Mouse (Mus musculus) liver, embryonic 15.5 days (tissue): ENCODE results near the gene Plekhn1. TPM values are rescaled to one million over a fixed set of nuclear protein-coding genes. Genes with fewer than 3 reads are reported as not detected.
A peak's percentile ranks its signal among the peaks of the same experiment; 100 is the strongest.

Source experiments
- ATAC-seq: fragments of 200-750 bp; cut with Nextera tagmentation; 2 replicates; pipeline ENCODE4 v1.8.0; 2017; ENCODE audit warnings: moderate number of reproducible peaks, mild to moderate bottlenecking, moderate library complexity; ENCODE audit not compliant: insufficient read depth
- H3K27ac ChIP-seq: fragments of 300-500 bp; sonication (generic); replicated peaks from 2 replicates; pipeline ENCODE4 v1.5.1; 2015; ENCODE audit warnings: mild to moderate bottlenecking, inconsistent platforms
- H3K27me3 ChIP-seq: fragments of 300-500 bp; sonication (generic); 2 replicates; pipeline ENCODE4 v1.6.1; 2015; ENCODE audit warnings: mild to moderate bottlenecking, inconsistent platforms
- H3K36me3 ChIP-seq: fragments of 300-500 bp; sonication (generic); replicated peaks from 2 replicates; pipeline ENCODE4 v1.6.1; 2015; ENCODE audit warnings: moderate library complexity, mild to moderate bottlenecking, inconsistent platforms
- H3K4me1 ChIP-seq: fragments of 300-500 bp; sonication (generic); replicated peaks from 2 replicates; pipeline ENCODE4 v1.6.1; 2015; ENCODE audit warnings: inconsistent platforms
- H3K4me2 ChIP-seq: fragments of 300-500 bp; sonication (generic); 2 replicates; pipeline ENCODE4 v1.6.1; 2015; ENCODE audit warnings: moderate library complexity, mild to moderate bottlenecking, inconsistent platforms
- H3K4me3 ChIP-seq: fragments of 300-500 bp; sonication (generic); replicated peaks from 2 replicates; pipeline ENCODE4 v1.5.1; 2015; ENCODE audit warnings: mild to moderate bottlenecking, inconsistent platforms
- H3K9ac ChIP-seq: fragments of 300-500 bp; sonication (generic); 2 replicates; pipeline ENCODE4 v1.6.1; 2015; ENCODE audit warnings: moderate library complexity, mild to moderate bottlenecking, inconsistent platforms
- H3K9me3 ChIP-seq: fragments of 300-500 bp; sonication (generic); replicated peaks from 2 replicates; pipeline ENCODE4 v1.6.1; 2016; ENCODE audit warnings: inconsistent platforms
- WGBS: fragments of 180-500 bp; shearing (Covaris S2); methylation state at CpG from one replicate; pipeline ENCODE4 v1.1.7; 2015; ENCODE audit warnings: mixed read lengths; ENCODE audit not compliant: insufficient replicate concordance; 5-methylcytosine and 5-hydroxymethylcytosine counted together
- polyA plus RNA-seq: library from polyadenylated mRNA; unstranded; fragments of >200 nt; fragmentation: Nextera tagmentation; extraction: Ambion mirVana; gene quantifications from 2 replicates; pipeline ENCODE4 v1.2.1, GENCODE M21; 2015

The Plekhn1 gene
- polyA plus RNA-seq, 1 experiment from 2014 or later: 4.0 TPM

DNA sequence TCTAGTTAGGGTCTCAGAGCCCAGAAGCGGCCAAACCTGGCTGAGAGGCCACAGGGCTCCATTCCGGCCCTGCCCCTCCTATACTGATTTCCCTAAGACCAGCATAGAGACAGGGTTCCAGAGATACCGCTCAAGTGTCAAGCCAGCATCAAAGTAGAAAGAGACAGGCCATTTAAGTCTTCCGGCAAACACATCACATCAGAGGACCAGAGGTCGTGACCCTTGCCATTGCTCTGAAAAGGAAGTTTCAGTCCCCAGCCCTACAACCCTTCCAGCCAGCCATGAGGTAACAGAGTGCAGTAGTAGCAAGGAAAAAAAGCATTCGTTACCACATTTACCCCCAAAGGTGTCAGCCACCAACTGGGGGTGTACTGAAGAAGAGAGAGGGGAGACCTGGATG is 40.3 kb downstream of the Plekhn1 start:
- Histone ChIP-seq H3K4me3 (no peak overlapping the region), H3K36me3 (no peaks in the 10 kb centered on the region; the same call in 1 of the 2 replicates), H3K27ac (no peak overlapping the region), H3K4me1 (peaks cover 77% of the 10 kb centered on the region), H3K9me3 (no peaks in the 10 kb centered on the region), H3K27me3 (peaks cover 51% of the 10 kb centered on the region), H3K9ac (no peak overlapping the region), H3K4me2 (no peak overlapping the region)
- ATAC-seq: no peak
- 53% methylated on average over 6 of the region's 6 CpGs for WGBS

DNA sequence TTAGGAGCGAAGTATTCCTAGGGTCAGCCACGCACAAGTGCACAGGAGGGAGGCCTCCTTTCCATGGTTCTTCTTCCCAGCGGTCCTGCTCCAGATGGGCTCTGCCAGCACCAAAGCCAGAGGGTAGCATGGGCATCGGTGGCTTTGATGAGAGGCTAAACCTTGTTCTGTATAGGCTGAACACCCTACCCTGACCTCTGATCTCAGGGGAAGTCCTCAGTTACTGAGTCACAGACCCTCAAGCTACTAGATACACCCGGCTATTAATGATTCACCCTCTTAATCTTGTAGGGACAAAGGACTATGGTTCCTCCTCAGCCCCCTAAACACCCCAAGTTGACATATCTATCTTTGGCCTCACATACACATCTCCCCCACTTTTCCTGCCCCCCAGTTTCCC is 40.8 kb downstream of the Plekhn1 start:
- Histone ChIP-seq H3K4me1 (peaks cover 79% of the 10 kb centered on the region), H3K27ac (no peak overlapping the region), H3K36me3 (no peaks in the 10 kb centered on the region; the same call in 1 of the 2 replicates), H3K9ac (no peak overlapping the region), H3K9me3 (no peaks in the 10 kb centered on the region), H3K27me3 (peaks cover 49% of the 10 kb centered on the region), H3K4me2 (no peak overlapping the region), H3K4me3 (no peak overlapping the region)
- 64% methylated on average over 5 of the region's 5 CpGs for WGBS
- no peak for ATAC-seq

DNA sequence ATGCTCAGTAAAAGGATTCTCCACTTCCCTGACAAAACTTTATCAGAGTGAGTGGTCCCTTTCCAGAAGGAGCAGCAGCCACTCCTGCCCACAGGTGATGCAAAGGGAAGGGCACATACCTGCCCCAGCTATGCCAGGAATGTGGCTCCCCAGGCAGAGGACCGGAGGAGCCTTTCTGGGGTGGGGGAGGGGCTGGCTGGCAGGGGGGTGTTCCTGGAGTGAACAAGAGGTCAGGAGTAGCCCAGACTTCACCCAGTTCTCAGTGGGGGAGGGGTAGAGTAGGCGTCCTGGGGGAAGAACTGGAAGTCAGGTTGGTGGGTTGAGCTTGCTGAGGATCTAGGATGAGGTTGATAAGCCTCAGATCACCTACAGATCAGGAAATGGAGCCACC is 41.5 kb downstream of the Plekhn1 start:
- WGBS: 56% methylated on average over 2 of the region's 2 CpGs
- H3K36me3 ChIP-seq: no peaks in the 10 kb centered on the region; the same call in 1 of the 2 replicates
- no peak overlapping the region for H3K27ac ChIP-seq
- no peak for ATAC-seq
- no peak overlapping the region for H3K4me3 ChIP-seq
- no peak overlapping the region for H3K4me2 ChIP-seq
- H3K9ac ChIP-seq: no peak overlapping the region
- no peaks in the 10 kb centered on the region for H3K9me3 ChIP-seq
- H3K4me1 ChIP-seq: peaks cover 80% of the 10 kb centered on the region
- H3K27me3 ChIP-seq: peaks cover 44% of the 10 kb centered on the region

DNA sequence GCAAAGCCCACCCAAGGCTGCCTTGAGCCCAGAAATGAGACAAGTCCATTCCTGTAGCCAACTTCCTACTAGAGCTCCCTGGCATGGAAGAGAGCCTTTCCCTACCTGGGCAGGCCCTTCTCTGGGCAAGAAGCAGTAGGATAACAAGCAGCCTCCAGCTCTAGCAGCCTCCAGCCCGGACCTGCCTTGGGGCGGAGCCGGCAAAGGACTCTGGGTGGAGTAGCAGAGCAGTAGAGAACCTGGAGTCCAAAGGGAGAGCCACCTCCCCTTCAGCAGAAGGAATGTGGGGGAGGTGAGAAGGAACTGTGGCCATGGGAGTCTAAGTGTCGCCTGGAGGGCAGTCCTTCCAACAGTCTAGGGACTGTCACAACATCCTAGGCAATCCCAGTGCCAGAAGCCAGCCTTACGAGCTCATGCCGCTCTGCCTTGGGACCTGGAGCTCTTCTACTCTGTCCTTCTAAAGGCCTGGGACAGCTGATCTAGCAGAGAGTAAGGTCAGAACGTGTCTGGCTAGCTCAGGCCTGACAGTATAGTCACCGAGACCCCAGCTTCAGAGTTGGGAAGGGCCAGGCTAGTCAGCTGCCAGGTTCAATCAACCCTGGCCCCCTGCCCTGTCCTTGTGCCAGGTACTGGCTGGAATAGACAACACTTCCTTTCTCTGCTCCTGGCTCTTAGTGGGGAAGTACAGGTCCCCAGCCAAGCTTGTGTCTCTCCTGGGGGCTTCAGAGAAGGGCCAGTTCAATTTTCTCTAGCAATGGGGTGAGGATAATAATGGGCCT is 42.0 kb downstream of the Plekhn1 start:
- H3K27me3 ChIP-seq: peaks cover 44% of the 10 kb centered on the region
- no peak overlapping the region for H3K27ac ChIP-seq
- H3K4me2 ChIP-seq: no peak overlapping the region
- peaks cover 79% of the 10 kb centered on the region for H3K4me1 ChIP-seq
- H3K9ac ChIP-seq: peak overlapping the region; percentile 15; the same call in 1 of the 2 replicates
- H3K36me3 ChIP-seq: no peaks in the 10 kb centered on the region; the same call in 1 of the 2 replicates
- no peak for ATAC-seq
- H3K4me3 ChIP-seq: no peak overlapping the region
- WGBS: 48% methylated on average over 8 of the region's 8 CpGs
- no peaks in the 10 kb centered on the region for H3K9me3 ChIP-seq

DNA sequence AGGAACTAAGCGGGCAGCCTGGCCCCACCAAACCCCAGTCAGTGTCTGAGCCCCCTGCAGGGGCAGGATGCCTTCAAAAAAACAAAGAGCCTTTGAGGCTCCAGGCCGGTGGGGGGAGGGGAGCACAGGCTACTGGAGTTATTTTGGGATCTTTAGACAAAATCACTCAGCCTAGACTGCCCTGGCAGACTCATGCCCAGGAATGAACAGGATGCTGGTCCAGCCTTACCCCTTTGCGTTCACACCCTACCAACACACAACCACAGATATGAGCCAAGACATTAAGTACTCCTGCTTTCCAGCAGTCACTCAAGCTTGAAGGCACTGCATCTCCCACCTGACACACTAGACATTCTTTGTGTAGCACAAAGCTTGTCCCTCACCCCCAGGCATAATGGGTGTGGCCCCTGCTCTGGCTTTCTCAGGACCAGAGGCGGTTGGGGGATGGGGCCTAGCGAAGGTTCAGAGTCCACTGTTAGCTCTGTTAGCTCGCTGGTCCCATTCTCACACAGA is 45.8 kb downstream of the Plekhn1 start:
- no peak for ATAC-seq

DNA sequence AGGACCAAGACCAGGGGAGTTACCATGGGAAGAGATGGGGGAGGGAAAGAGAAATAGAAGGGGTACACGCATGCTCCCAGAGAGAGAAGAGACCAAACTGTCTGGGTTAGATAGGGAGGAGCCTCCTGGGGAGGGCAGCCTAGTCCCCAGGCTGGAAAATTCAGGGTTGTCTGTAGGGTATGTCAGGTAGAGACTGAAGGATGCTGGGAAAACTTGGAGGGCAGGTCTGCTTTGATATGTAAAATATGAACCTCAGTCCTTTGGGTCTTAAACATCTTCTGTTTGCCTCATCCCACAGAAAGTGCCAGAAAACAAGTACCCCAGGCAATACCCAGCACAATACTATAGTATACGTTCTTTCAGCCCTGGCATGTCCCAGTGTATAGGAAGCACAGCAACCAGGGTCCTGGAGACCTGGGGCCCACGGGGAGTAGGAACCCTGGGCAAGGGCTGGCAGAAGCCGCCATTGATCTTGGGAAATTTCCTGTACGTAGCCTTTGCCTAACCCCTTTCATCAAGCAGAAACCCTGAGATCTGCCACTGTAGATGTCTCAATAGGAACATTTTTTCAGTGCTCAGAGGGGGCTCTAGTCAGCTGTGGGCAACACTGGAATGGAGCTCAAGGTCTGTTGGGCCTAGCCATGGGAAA is 46.4 kb downstream of the Plekhn1 start:
- no peak overlapping the region for H3K4me3 ChIP-seq
- ATAC-seq: no peak
- 58% methylated on average over 5 of the region's 5 CpGs for WGBS
- peaks cover 77% of the 10 kb centered on the region for H3K4me1 ChIP-seq
- H3K27ac ChIP-seq: no peak overlapping the region; the same call in 1 of the 2 replicates
- no peaks in the 10 kb centered on the region; the same call in 1 of the 2 replicates for H3K36me3 ChIP-seq
- peaks cover 16% of the 10 kb centered on the region for H3K27me3 ChIP-seq
- H3K4me2 ChIP-seq: no peak overlapping the region
- no peak overlapping the region for H3K9ac ChIP-seq
- no peaks in the 10 kb centered on the region for H3K9me3 ChIP-seq

More for the DNA sequence above, 45.8 kb downstream of the Plekhn1 start:
- Histone ChIP-seq H3K4me2 (no peak overlapping the region), H3K4me1 (peaks cover 77% of the 10 kb centered on the region), H3K27me3 (peaks cover 21% of the 10 kb centered on the region), H3K27ac (no peak overlapping the region; the same call in 1 of the 2 replicates), H3K4me3 (no peak overlapping the region), H3K9ac (no peak overlapping the region), H3K9me3 (no peaks in the 10 kb centered on the region), H3K36me3 (no peaks in the 10 kb centered on the region; the same call in 1 of the 2 replicates)
- WGBS: 43% methylated on average over 6 of the region's 6 CpGs

DNA sequence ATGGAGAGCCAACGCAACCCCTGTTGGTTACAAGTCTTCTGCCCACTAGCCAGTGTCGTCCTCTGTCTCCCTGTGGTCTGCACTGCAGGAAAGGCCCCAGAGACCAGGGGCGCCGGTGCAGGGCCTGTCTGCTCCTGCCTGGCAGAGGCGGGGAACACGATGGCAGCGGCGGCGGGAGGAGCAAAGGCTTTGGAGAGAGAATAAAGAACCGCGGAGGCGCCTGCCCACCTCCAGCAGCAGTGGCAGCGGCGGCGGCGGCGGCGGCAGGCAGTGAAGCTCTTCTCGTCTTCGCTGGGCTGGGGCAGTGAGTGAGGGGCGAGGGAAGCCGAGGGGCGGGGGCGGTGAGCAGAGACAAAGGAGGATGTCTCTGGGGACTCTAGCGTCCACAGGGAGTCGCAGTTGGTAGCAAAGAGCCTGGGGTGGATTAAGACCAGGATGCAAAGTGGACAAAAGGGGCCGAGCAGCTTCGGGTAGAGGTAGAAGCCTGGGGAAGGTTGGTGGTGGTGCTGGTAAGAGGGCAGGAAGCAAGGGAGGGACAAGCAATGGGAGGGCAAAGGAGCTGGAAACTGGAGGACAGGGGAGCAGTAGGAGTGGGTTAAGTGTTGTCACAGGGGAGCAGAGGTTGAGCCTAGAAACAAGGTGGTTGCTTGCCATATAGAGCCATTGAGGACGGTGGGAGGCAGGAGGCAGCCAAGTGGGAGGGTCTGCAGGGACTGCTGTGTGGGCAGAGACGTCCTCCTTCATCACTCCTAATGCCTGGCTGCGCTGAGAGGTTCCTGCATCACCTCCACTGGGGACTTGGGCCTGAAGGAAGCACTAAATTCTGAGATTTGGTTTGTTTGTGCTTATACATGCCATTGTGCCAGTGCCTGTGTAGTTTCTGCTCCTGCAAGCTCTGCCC is 48.5 kb downstream of the Plekhn1 start:
- H3K27me3 ChIP-seq: peaks cover 11% of the 10 kb centered on the region
- no peaks in the 10 kb centered on the region; the same call in 1 of the 2 replicates for H3K36me3 ChIP-seq
- no peak overlapping the region for H3K27ac ChIP-seq
- peaks cover 63% of the 10 kb centered on the region for H3K4me1 ChIP-seq
- H3K4me3 ChIP-seq: peak overlapping the region; percentile 40
- H3K9ac ChIP-seq: peak overlapping the region; percentile 47; the same call in 1 of the 2 replicates
- H3K4me2 ChIP-seq: peak overlapping the region; percentile 69
- 0 out of 2 replicates have a peak, but pooled peaks have one; percentile 10 for ATAC-seq
- WGBS: 18% methylated on average over 31 of the region's 31 CpGs
- no peaks in the 10 kb centered on the region for H3K9me3 ChIP-seq

DNA sequence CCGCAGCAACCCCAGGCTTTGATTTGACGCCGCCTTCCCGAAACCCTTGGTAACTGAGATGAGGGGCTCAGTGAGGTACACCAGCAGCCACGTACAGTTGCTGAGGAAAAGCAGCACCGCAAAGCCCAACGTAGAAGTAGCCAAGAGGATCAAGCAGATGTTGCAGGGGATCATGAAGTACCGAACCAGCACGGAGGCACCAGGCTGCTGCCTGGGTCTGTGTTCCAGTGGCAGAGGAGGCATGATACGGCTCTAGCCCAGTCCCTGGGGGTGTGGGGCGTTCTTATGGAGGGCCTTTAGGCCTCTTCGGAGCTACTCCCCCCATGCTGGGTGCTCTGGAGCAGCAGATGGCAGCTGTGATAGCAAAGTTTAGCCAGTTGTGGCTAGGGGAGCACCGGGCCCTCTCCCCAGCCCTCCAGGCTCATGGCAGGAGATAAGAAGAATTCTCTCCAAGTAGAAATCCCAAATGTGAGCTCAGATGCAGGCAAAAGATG is 49.2 kb downstream of the Plekhn1 start:
- H3K36me3 ChIP-seq: no peaks in the 10 kb centered on the region; the same call in 1 of the 2 replicates
- H3K27ac ChIP-seq: no peak overlapping the region
- H3K9ac ChIP-seq: peak overlapping the region; percentile 47; the same call in 1 of the 2 replicates
- H3K9me3 ChIP-seq: no peaks in the 10 kb centered on the region
- peaks cover 11% of the 10 kb centered on the region for H3K27me3 ChIP-seq
- H3K4me3 ChIP-seq: peak overlapping the region; percentile 40
- 43% methylated on average over 13 of the region's 13 CpGs for WGBS
- peak; percentile 69 for ATAC-seq
- H3K4me1 ChIP-seq: peaks cover 63% of the 10 kb centered on the region
- H3K4me2 ChIP-seq: peak overlapping the region; percentile 69

DNA sequence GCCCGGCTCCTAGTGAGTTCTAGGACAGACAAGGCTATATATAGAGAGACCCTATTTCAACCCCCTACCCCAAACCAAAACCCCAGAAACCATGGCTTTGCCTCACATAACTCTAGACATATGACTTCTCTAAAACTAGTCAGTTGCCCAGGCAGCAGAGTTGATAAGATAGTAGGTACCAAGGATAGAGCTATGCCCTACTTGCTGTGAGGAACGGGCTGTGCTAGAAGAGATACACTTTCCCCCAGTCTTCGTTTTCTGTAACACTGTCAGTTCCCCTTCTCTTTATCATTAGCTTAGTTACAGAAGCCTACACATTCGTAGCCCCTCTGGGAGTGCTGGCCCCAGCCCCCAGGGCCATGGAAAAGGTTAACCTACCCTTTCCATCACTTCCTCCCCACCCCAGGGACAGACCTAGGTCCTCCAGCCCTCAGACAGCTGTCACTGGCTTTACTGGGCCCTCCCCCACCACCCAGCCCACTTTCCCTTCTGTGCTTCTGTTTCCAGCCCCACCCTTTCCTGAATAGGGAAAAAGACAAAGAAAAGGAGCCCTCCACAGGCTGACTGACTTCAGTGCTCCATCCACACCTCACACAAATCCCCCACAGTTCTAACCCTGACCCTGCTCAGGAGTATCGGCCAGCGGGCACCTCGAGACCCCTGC is 50.2 kb downstream of the Plekhn1 start:
- H3K4me3 ChIP-seq: no peak overlapping the region
- H3K4me2 ChIP-seq: 0 out of 2 replicates have a peak overlapping the region, but pooled peaks have one; percentile 4
- H3K9me3 ChIP-seq: no peaks in the 10 kb centered on the region
- H3K27me3 ChIP-seq: peaks cover 11% of the 10 kb centered on the region
- ATAC-seq: no peak
- peaks cover 56% of the 10 kb centered on the region for H3K4me1 ChIP-seq
- H3K9ac ChIP-seq: no peak overlapping the region
- WGBS: 45% methylated on average over 7 of the region's 7 CpGs
- no peaks in the 10 kb centered on the region for H3K36me3 ChIP-seq
- no peak overlapping the region for H3K27ac ChIP-seq

DNA sequence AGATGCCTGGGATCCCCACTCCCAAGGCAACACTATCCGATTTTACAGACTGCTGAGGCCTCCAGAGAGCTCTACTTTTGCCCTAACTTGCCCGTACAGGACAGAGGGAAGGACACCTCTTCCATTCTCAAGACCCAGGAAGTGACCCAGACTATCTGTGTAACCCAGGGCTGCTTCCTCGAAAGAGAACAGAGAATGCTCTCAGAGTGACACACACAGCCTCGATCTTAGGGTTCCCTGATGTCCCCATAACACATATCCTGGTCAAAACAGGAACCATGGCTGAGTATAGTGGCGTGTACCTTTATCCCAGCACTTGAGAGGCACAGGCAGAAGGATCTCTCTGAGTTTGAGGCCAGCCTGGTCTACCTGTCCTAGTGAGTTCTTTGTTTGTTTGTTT is 50.9 kb downstream of the Plekhn1 start:
- Histone ChIP-seq H3K4me3 (no peak overlapping the region), H3K9me3 (no peaks in the 10 kb centered on the region), H3K4me1 (peaks cover 49% of the 10 kb centered on the region), H3K4me2 (no peak overlapping the region), H3K9ac (no peak overlapping the region), H3K27me3 (peaks cover 11% of the 10 kb centered on the region), H3K36me3 (0 out of 2 replicates have a peak, but pooled peaks cover 4% of the 10 kb centered on the region), H3K27ac (no peak overlapping the region)
- WGBS: 44% methylated on average over 5 of the region's 5 CpGs
- ATAC-seq: no peak
